Mouse (Mus musculus) C2C12 (cell line): ENCODE measurements around the gene Pdzd2.

Experiments
- CEBPB ChIP-seq: IDR thresholded peaks from one replicate; pipeline ENCODE4 v1.6.1; 2011; ENCODE audit warnings: low read depth, mild to moderate bottlenecking, control low read depth, moderate library complexity
- CTCF ChIP-seq: IDR thresholded peaks from one replicate; pipeline ENCODE4 v1.5.1; 2011; ENCODE audit not compliant: control insufficient read depth, insufficient read depth, insufficient read length
- FOSL1 ChIP-seq: IDR thresholded peaks from one replicate; pipeline ENCODE4 v1.8.0; 2011; ENCODE audit warnings: mild to moderate bottlenecking, low read length; ENCODE audit not compliant: poor library complexity, insufficient read depth, severe bottlenecking
- MAX ChIP-seq: IDR thresholded peaks from one replicate; pipeline ENCODE4 v1.6.1; 2011; ENCODE audit warnings: mild to moderate bottlenecking, control low read depth
- MYOD1 ChIP-seq: IDR thresholded peaks from one replicate; pipeline ENCODE4 v1.6.1; 2011; ENCODE audit warnings: low read depth; ENCODE audit not compliant: control insufficient read depth, insufficient read length
- MYOG ChIP-seq: IDR thresholded peaks from one replicate; pipeline ENCODE4 v1.6.1; 2011; ENCODE audit not compliant: control insufficient read depth, insufficient read length; ENCODE audit errors: extremely low read depth
- USF1 ChIP-seq: IDR thresholded peaks from one replicate; pipeline ENCODE4 v1.6.1; 2011; ENCODE audit warnings: low read depth, mild to moderate bottlenecking, control low read depth, moderate library complexity

- no peak for TF ChIP-seq CTCF
- TF ChIP-seq MYOG, result no peak
- TF ChIP-seq MAX, result no peak
- no peak for TF ChIP-seq MYOD1
- no peak for TF ChIP-seq CEBPB
- no peak for TF ChIP-seq USF1
- no peak for TF ChIP-seq FOSL1
These were observed 307.4 kb downstream of the Pdzd2 start for GRCm38 (mm10) chr15:12432320-12432719.
